Mouse (Mus musculus): ENCODE data around the gene Dvl1.

DNA sequence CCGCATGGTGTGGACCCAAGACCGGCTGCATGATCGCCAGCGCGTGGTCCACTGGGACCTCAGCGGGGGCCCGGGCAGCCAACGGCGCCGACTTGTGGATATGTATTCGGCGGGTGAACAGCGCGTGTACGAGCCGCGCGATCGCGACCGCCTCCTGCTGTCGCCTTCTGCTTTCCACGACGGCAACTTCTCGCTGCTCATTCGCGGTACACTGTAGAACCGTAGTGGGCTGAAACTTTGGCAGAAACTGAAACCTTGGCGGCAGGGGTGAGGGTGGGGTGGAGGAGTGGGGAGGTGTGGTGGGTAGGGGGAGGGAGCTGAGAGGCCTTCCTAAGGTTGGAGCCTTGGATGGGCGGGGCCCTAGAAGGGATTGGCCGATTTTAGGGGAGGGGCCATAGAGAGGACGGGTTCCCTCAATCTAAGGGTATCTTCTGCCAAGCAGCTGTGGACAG lies 6.2 kb upstream of the Dvl1 start:
- TF ChIP-seq POLR2A (IDR thresholded peaks at IDR 0.05; ENCODE audit: control insufficient read depth, extremely low read depth, insufficient read depth, low read length, poor library complexity) (no peak), CTCF (IDR thresholded peaks at IDR 0.05; ENCODE audit: borderline replicate concordance, control insufficient read depth, extremely low read depth, insufficient read depth, low read length, poor library complexity) (peak; percentile 50; the same call in 1 of the 2 replicates)

Measured in thymus, adult 2 months (tissue).